Mouse (Mus musculus): ENCODE data around the gene Gm4353.

DNA sequence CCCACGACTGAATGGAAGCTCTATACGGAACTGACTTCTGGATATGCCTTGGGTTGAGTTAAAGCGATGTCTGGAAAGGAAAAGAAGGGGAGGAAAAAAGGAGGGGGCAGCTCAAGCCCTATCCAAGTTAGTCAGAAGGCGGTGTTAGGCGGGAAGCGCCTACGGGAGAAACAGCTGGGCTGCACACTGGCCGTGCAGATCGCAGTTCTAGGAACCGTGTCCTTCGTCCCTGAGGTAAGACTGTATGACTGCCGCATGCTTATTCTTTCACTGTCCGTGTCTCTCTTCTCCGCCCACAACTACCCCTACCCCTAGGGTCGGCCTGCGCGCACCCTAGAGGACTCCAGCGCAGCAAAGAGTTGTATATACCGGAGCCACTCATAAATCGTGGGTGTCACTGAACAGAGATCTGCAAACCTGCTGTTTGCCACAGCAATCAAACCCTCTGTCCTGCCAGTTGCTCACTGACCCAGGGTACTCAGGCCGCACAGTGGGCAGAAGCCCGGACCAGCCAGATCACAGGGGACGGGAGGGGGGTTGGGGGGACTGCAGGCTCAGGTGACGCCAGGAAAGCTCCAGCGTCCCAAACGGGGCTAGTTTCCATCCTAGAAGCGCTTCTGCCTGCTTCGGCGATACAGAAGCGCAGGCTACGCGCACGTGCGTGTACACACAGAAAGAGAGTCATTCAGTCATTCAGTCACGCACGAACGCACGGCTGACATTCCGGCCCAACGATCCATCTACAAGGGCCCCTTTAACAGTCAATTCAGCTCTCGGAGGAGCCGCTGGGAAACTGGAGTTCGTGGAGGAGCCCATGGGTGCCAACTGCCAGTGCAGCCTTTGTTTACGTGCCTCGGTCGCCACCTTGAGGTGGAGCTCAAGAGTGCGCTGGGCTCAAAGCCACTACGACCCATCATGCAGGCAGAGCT lies 44.6 kb downstream of the Gm4353 start:
- TF ChIP-seq CTCF (conservative IDR thresholded peaks at IDR 0.05; ENCODE audit: low read length) (peak; percentile 61), NANOG (IDR thresholded peaks at IDR 0.05; ENCODE audit: borderline replicate concordance, low read length) (no peak), POU5F1 (IDR thresholded peaks at IDR 0.05; ENCODE audit: borderline replicate concordance, low read length) (no peak)
